Mouse (Mus musculus) gastrocnemius, adult 8-10 months (tissue): Measurements from ENCODE around the gene Apobec2. TPM values are rescaled to one million over a fixed set of nuclear protein-coding genes. Genes with fewer than 3 reads are reported as not detected.

Source experiments
- DNase-seq, 2 experiments: peaks; one replicate each; pipeline ENCODE4 v3.0.0; 2022; ENCODE audit warnings: low spot score in 2 of 2
- total RNA-seq, 4 experiments: library from RNA; stranded (reverse); gene quantifications; 2 replicates each; pipeline ENCODE4 v1.2.4; 2022

Apobec2 gene
- total RNA-seq, 4 experiments from 2014 or later: 445 to 531 (median 476) TPM

- peak; percentile 55 to 73 for DNase-seq
These were observed 4.7 kb upstream of the Apobec2 start for GRCm38 (mm10) chr17:48437421-48437911.

- DNase-seq: peak; percentile 72 to 74
These were observed 3.8 kb upstream of the Apobec2 start for GRCm38 (mm10) chr17:48436487-48436886.

- DNase-seq: no peak
These were observed 1.7 kb upstream of the Apobec2 start for GRCm38 (mm10) chr17:48434479-48434878.

- DNase-seq: no peak
These were observed 1.1 kb upstream of the Apobec2 start for GRCm38 (mm10) chr17:48433689-48434330.

GRCm38 (mm10) chr17:48433006-48433655 is 401 bp upstream of the Apobec2 start:
- DNase-seq: no peak

- DNase-seq: peak in 1 of 2 experiments; percentile 13
These were observed 1.7 kb downstream of the Apobec2 start for GRCm38 (mm10) chr17:48431054-48431453.

GRCm38 (mm10) chr17:48430394-48430793 is 2.3 kb downstream of the Apobec2 start:
- peak in 1 of 2 experiments; percentile 41 for DNase-seq

GRCm38 (mm10) chr17:48427852-48428530 is 4.7 kb downstream of the Apobec2 start:
- no peak for DNase-seq

- DNase-seq: peak; percentile 45 to 73
These were observed 5.6 kb downstream of the Apobec2 start for GRCm38 (mm10) chr17:48426991-48427750.

GRCm38 (mm10) chr17:48425823-48426612 is 6.7 kb downstream of the Apobec2 start:
- peak in 1 of 2 experiments; percentile 15 for DNase-seq

GRCm38 (mm10) chr17:48424237-48424636 is 8.5 kb downstream of the Apobec2 start:
- no peak for DNase-seq

GRCm38 (mm10) chr17:48419571-48419970 is 13.2 kb downstream of the Apobec2 start:
- DNase-seq: no peak

GRCm38 (mm10) chr17:48418781-48419180 is 13.9 kb downstream of the Apobec2 start:
- DNase-seq: no peak

GRCm38 (mm10) chr17:48418174-48418573 is 14.6 kb downstream of the Apobec2 start:
- no peak for DNase-seq

GRCm38 (mm10) chr17:48417521-48417920 is 15.2 kb downstream of the Apobec2 start:
- DNase-seq: no peak

GRCm38 (mm10) chr17:48416425-48417195 is 16.1 kb downstream of the Apobec2 start:
- DNase-seq: no peak

- DNase-seq: no peak
These were observed 16.7 kb downstream of the Apobec2 start for GRCm38 (mm10) chr17:48416011-48416410.

- no peak for DNase-seq
These were observed 21.5 kb downstream of the Apobec2 start for GRCm38 (mm10) chr17:48411241-48411640.

GRCm38 (mm10) chr17:48410299-48410785 is 22.4 kb downstream of the Apobec2 start:
- no peak for DNase-seq
